Mouse (Mus musculus) heart, adult 2 months (tissue): ENCODE results near the gene Gbgt1.

Experiments
- CTCF ChIP-seq: fragments of 200-600 bp; IDR thresholded peaks from 2 replicates; pipeline ENCODE4 v1.8.1; 2022; ENCODE audit warnings: antibody characterized with exemption, mild to moderate bottlenecking, moderate library complexity
- POLR2A ChIP-seq: fragments of 200-500 bp; IDR thresholded peaks from 2 replicates; pipeline ENCODE4 v1.6.1; 2011; ENCODE audit warnings: mild to moderate bottlenecking, low read depth, low read length, control low read depth; ENCODE audit not compliant: insufficient read depth

DNA sequence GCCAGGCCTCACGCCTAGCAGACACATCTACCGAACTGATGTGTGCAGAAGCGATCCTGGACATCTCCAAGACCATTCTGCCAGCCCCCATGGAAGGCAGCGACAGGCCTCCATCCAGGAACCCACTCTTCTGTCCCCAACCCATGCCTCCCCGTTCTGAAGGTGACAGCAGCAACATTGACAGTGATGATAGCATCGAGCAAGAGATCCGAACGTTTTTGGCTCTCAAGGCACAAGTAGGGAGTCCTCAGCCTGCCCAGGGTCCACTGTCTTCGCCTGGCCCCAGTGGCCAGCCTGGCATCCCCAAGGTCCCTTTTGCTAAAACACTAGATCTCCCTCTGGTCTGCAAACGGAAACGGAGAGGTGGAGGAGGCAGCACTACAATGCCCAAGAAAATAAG is 45.0 kb upstream of the Gbgt1 start:
- TF ChIP-seq CTCF (no peak), POLR2A (no peak)
